Mouse (Mus musculus) midbrain, embryonic 13.5 days (tissue): ENCODE results near the gene Mei4. TPM values are rescaled to one million over a fixed set of nuclear protein-coding genes. Genes with fewer than 3 reads are reported as not detected.

Experiments
- ATAC-seq: fragments of 200-750 bp; cut with Nextera tagmentation; 2 replicates; pipeline ENCODE4 v1.8.0; 2017; ENCODE audit warnings: mild to moderate bottlenecking, moderate TSS enrichment, moderate library complexity
- H3K27ac ChIP-seq: fragments of 300-500 bp; sonication (generic); 2 replicates; pipeline ENCODE4 v1.5.1; 2015; ENCODE audit warnings: inconsistent platforms, mild to moderate bottlenecking, moderate library complexity
- H3K27me3 ChIP-seq: fragments of 300-500 bp; sonication (generic); 2 replicates; pipeline ENCODE4 v1.6.1; 2015; ENCODE audit warnings: mild to moderate bottlenecking, inconsistent platforms
- H3K36me3 ChIP-seq: fragments of 300-500 bp; sonication (generic); 2 replicates; pipeline ENCODE4 v1.6.1; 2015; ENCODE audit warnings: mild to moderate bottlenecking, inconsistent platforms
- H3K4me1 ChIP-seq: fragments of 300-500 bp; sonication (generic); replicated peaks from 2 replicates; pipeline ENCODE4 v1.6.1; 2015; ENCODE audit warnings: inconsistent platforms
- H3K4me2 ChIP-seq: fragments of 300-500 bp; sonication (generic); replicated peaks from 2 replicates; pipeline ENCODE4 v1.6.1; 2015; ENCODE audit warnings: moderate library complexity, mild to moderate bottlenecking, inconsistent platforms
- H3K4me3 ChIP-seq: fragments of 300-500 bp; sonication (generic); replicated peaks from 2 replicates; pipeline ENCODE4 v1.5.1; 2015; ENCODE audit warnings: mild to moderate bottlenecking, inconsistent platforms
- H3K9ac ChIP-seq: fragments of 300-500 bp; sonication (generic); replicated peaks from 2 replicates; pipeline ENCODE4 v1.6.1; 2015; ENCODE audit warnings: mild to moderate bottlenecking, inconsistent platforms
- H3K9me3 ChIP-seq: fragments of 300-500 bp; sonication (generic); 2 replicates; pipeline ENCODE4 v1.6.1; 2016; ENCODE audit warnings: mild to moderate bottlenecking, inconsistent platforms
- WGBS: fragments of 180-500 bp; shearing (Covaris S2); methylation state at CpG from one replicate; pipeline ENCODE4 v1.1.7; 2015; 5-methylcytosine and 5-hydroxymethylcytosine counted together
- polyA plus RNA-seq: library from polyadenylated mRNA; unstranded; fragments of >200 nt; fragmentation: Nextera tagmentation; extraction: Ambion mirVana; gene quantifications from 2 replicates; pipeline ENCODE4 v1.2.1, GENCODE M21; 2015

Mei4 gene
- polyA plus RNA-seq, 1 experiment from 2014 or later, result 0.73 TPM

DNA sequence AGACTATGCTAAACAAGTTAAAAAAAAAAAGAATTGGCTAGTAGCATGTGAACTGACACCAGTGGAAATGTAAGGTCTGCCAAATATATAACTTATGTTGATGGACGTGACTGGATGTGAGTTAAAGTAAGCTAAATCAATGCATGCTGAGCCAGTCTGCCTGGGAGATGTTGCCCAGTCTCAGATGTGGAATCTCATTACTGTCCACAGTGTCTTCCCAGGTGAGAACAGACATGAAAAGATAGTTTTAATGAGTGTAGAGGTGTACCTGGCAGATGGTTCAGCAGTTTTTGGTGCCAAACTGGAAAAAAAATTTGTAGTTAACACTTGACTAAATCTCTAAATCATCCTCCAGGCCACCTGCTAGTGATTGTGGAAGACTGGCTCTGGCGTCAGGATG lies 94.4 kb downstream of the Mei4 start:
- WGBS, result 71% methylated on average over 2 of the region's 2 CpGs
- Histone ChIP-seq H3K4me3 (no peak overlapping the region), H3K9me3 (no peaks in the 10 kb centered on the region), H3K4me1 (no peaks in the 10 kb centered on the region), H3K27me3 (no peaks in the 10 kb centered on the region), H3K4me2 (no peak overlapping the region), H3K27ac (no peak overlapping the region), H3K36me3 (no peaks in the 10 kb centered on the region), H3K9ac (no peak overlapping the region)
- no peak for ATAC-seq

DNA sequence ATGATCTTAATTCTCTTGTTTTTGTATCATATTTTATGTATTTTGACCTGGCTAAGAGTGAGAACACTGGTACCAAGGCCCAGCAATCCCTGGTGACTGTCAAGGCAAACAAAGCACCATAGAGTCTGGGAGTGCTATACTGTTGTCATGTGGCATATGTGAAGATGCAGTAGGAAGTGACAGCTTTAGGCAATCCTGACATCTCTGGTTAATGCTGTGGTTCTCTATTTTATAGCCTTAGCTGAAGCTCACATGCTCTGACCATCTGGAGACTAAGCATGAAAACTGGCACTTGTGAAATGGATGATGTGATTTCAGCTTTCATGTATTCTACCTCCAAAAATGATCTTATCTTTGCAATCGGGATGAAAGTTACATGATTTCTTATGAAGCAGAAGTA lies 103.3 kb downstream of the Mei4 start:
- H3K4me1 ChIP-seq, result no peaks in the 10 kb centered on the region
- H3K27me3 ChIP-seq, result no peaks in the 10 kb centered on the region
- 93% methylated on average over 1 of the region's 1 CpGs for WGBS
- no peak for ATAC-seq
- H3K36me3 ChIP-seq, result no peaks in the 10 kb centered on the region
- H3K4me2 ChIP-seq, result no peak overlapping the region
- no peak overlapping the region for H3K4me3 ChIP-seq
- no peaks in the 10 kb centered on the region for H3K9me3 ChIP-seq
- no peak overlapping the region for H3K27ac ChIP-seq
- no peak overlapping the region for H3K9ac ChIP-seq

DNA sequence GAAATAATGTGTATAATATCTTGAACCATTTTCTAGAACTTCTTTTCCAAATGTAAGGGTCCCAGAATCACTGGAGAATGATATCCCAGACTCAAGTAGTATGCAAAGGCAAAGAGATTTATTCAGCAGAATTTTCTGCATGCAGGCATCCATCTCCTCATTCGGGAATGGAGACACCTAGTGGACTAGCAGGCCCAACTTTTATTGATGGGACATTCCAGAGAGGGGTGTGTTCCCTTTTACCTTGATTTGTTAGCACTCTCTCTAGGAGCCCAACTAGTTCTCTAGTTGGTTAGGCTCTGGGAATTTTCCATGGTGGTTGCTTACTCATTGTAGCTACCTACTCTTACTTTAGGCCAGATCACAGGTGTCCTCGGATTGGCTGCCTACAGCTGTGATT lies 105.5 kb downstream of the Mei4 start:
- 62% methylated on average over 2 of the region's 2 CpGs for WGBS

DNA sequence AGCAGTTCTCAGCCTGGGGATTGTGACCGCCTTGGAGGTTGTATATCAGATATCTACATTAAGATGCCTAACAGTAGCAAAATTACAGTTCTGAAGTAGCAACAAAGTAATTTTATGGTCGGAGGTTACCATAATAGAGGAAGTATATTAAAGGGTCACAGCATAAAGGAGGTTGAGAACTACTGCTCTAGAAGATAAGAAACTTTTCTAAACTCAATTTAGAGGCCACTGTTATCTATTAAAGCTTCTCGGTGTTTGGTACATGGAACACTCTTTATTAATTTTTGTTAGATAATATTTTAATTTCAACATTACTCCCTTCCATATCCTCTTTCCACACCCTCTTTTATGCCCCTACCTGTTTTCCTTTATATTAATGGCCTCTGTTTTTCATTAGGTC lies 119.0 kb downstream of the Mei4 start:
- no peak for ATAC-seq
- Histone ChIP-seq H3K27ac (no peak overlapping the region), H3K36me3 (no peaks in the 10 kb centered on the region)

More for the DNA sequence above, 105.5 kb downstream of the Mei4 start:
- H3K9me3 ChIP-seq, result no peaks in the 10 kb centered on the region
- no peaks in the 10 kb centered on the region for H3K27me3 ChIP-seq
- no peak overlapping the region for H3K9ac ChIP-seq
- H3K27ac ChIP-seq, result no peak overlapping the region
- no peak overlapping the region for H3K4me3 ChIP-seq
- ATAC-seq, result no peak
- no peak overlapping the region for H3K4me2 ChIP-seq
- H3K4me1 ChIP-seq, result no peaks in the 10 kb centered on the region
- H3K36me3 ChIP-seq, result no peaks in the 10 kb centered on the region

DNA sequence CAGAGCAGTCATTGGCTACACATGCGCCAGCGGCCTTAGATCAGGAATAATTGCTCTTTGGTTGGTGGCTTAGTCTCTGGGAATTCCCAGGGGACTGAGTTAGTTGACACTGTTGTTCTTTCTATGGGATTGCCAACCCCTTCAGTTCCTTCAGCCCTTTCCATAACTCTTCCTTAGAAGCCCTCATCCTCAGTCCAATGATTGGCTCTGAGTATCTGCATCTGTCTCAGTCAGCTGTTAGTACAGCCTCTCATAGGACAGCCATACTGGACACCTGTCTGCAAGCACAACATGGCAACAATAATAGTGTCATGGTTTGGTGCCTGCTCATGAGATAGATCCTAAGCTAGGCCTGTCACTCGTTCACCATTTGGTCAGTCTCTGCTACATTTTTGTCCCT lies 149.5 kb downstream of the Mei4 start:
- Histone ChIP-seq H3K27me3 (no peaks in the 10 kb centered on the region), H3K4me1 (no peaks in the 10 kb centered on the region), H3K27ac (no peak overlapping the region), H3K36me3 (no peaks in the 10 kb centered on the region), H3K4me2 (no peak overlapping the region), H3K4me3 (no peak overlapping the region), H3K9ac (no peak overlapping the region), H3K9me3 (no peaks in the 10 kb centered on the region)
- 0 out of 2 replicates have a peak, but pooled peaks have one; percentile 30 for ATAC-seq
- WGBS, result 71% methylated on average over 3 of the region's 3 CpGs

More for the DNA sequence above, 119.0 kb downstream of the Mei4 start:
- no peaks in the 10 kb centered on the region for H3K9me3 ChIP-seq
- no peaks in the 10 kb centered on the region for H3K27me3 ChIP-seq
- no peak overlapping the region for H3K9ac ChIP-seq
- no peaks in the 10 kb centered on the region for H3K4me1 ChIP-seq
- no peak overlapping the region for H3K4me2 ChIP-seq
- 90% methylated on average over 3 of the region's 3 CpGs for WGBS
- no peak overlapping the region for H3K4me3 ChIP-seq

DNA sequence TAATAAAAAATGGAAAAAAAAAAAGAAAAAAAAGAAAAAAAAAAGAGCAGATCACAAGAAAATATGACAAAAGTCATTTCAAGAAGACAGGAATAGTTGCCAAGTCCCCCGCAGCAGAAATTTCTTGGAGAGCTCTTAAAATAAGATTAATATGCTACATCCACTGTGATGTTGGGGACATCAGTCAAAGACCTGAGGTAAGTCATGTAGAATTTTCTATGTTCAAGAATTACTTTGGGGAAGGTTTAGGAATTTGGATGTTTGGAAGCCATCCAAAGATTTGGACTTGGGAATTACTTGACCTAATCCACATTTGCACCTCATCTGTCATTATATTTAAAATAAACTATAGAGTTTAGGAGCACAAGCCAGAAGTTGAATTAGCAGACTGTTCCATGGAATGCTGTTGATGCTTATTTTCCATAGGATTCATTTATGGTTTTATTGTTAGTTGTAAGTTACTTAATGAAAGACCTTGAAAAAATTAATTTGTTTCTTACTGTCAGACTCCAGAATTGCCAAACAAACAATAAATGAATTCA lies 179.1 kb downstream of the Mei4 start:
- Histone ChIP-seq H3K36me3 (no peaks in the 10 kb centered on the region), H3K9me3 (no peaks in the 10 kb centered on the region), H3K27ac (no peak overlapping the region), H3K9ac (no peak overlapping the region), H3K4me3 (no peak overlapping the region), H3K27me3 (no peaks in the 10 kb centered on the region), H3K4me2 (no peak overlapping the region), H3K4me1 (no peaks in the 10 kb centered on the region)
- ATAC-seq, result no peak
- 92% methylated on average over 1 of the region's 1 CpGs for WGBS

DNA sequence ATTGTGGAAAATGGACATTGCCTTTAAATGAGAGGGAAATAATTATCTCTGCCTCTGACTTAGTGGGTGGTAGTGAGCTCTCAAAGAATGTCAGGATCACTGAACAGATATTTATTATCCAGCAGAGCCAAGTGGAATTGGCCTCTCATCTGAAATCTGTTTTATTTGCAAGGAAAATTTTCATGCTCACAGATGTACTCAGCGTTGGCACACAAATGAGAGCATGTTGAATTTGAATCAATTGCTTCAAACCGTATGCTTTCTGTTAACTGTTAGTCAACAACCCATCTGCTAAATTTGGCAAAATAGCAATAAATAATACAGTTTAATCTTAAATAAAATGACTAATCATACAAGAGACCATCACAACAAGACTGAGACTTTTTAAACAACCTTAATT lies 181.0 kb downstream of the Mei4 start:
- Histone ChIP-seq H3K9ac (no peak overlapping the region), H3K4me1 (no peaks in the 10 kb centered on the region), H3K27ac (no peak overlapping the region), H3K27me3 (no peaks in the 10 kb centered on the region), H3K36me3 (no peaks in the 10 kb centered on the region), H3K9me3 (no peaks in the 10 kb centered on the region), H3K4me2 (no peak overlapping the region), H3K4me3 (no peak overlapping the region)
- ATAC-seq, result no peak
- WGBS, result 89% methylated on average over 2 of the region's 2 CpGs

DNA sequence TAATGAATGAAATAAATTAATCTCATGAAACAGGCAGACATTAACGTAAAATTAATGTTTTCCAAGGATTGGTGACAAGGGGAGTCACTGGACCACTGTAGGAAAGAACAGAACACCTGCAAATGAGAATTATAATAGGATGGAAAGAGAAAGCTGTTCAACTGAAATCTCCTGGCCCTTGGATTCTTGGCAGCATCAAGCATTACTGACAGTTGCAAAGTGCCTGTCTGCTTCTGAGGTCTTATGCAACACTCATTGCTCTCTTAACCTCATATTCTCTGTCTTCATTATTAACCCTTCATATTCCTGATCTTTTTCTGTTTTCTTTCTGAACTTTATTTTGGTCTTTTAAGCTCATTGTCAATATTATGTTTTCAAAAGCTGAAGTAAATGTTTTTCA lies 210.4 kb downstream of the Mei4 start:
- no peak for ATAC-seq
- Histone ChIP-seq H3K4me2 (no peak overlapping the region), H3K4me3 (no peak overlapping the region), H3K4me1 (no peaks in the 10 kb centered on the region), H3K27me3 (no peaks in the 10 kb centered on the region), H3K27ac (no peak overlapping the region), H3K9ac (no peak overlapping the region), H3K36me3 (no peaks in the 10 kb centered on the region), H3K9me3 (no peaks in the 10 kb centered on the region)
- 83% methylated on average over 1 of the region's 1 CpGs for whole genome bisulfite sequencing

DNA sequence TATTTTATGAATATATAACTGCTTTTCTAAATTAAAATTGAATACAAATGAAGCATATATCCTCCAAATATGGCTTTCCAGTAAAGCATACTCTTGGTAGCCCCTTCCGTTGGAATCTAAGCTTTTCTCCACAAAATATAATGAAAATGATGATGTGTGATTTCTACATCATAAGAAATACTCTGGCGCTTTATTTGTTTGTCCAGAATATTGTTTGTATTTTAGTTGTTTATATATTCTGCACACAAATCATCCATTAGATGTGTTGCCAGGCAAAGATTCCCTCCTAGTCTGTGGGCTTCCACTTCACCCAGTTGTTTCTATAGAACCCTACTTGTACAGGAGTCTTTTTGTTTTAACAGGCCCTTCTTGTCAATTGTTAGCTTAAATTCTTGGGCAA lies 211.8 kb downstream of the Mei4 start:
- 90% methylated on average over 2 of the region's 2 CpGs for WGBS
- no peaks in the 10 kb centered on the region for H3K27me3 ChIP-seq
- ATAC-seq, result no peak
- H3K4me2 ChIP-seq, result no peak overlapping the region
- H3K27ac ChIP-seq, result no peak overlapping the region
- no peaks in the 10 kb centered on the region for H3K36me3 ChIP-seq
- H3K9me3 ChIP-seq, result no peaks in the 10 kb centered on the region
- no peak overlapping the region for H3K9ac ChIP-seq
- H3K4me3 ChIP-seq, result no peak overlapping the region
- no peaks in the 10 kb centered on the region for H3K4me1 ChIP-seq

DNA sequence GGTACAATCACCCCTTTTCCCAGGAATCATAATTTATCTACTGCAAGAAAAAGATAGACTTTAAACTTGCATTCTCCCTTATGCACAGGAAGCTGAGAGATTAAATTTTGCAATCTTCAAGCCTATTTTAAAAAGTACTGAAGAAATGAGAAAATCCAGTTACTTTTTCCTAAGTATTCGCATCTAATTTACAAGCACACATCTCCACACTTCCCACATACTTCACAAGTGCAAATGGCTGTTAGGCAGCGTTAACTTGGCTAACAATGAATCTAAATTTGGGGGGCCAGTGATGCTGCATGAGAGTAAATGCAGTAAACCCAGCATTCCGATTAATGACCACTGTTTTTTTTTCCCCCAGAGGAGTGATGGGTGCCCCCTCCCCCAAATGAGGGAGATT lies 232.9 kb downstream of the Mei4 start:
- H3K27me3 ChIP-seq, result no peaks in the 10 kb centered on the region
- no peaks in the 10 kb centered on the region for H3K9me3 ChIP-seq
- H3K4me3 ChIP-seq, result no peak overlapping the region
- no peaks in the 10 kb centered on the region for H3K36me3 ChIP-seq
- WGBS, result 89% methylated on average over 3 of the region's 3 CpGs
- ATAC-seq, result no peak
- H3K27ac ChIP-seq, result no peak overlapping the region
- H3K4me2 ChIP-seq, result no peak overlapping the region
- H3K4me1 ChIP-seq, result no peaks in the 10 kb centered on the region
- no peak overlapping the region for H3K9ac ChIP-seq

DNA sequence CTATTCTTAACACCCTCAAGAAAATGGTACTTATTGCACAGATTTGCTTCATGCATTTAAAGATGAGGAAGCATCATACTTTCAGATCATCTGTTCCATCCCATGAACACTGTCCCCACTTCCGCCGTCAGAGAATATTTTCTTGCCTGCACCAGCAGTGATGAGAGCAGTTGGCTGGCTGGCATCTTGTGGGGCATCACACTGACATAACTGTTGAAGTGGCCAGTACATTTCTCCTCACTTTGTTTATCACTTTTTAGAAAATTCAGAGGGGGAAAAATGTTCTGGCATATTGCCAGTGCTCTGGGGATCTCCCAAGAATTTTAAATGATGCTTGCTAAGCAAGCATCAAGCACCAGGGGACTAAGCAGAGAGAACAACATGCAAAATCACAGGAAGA lies 251.4 kb downstream of the Mei4 start:
- Histone ChIP-seq H3K9ac (no peak overlapping the region), H3K4me3 (no peak overlapping the region), H3K4me1 (no peaks in the 10 kb centered on the region), H3K27me3 (no peaks in the 10 kb centered on the region), H3K9me3 (no peaks in the 10 kb centered on the region), H3K27ac (no peak overlapping the region), H3K4me2 (no peak overlapping the region), H3K36me3 (no peaks in the 10 kb centered on the region)
- ATAC-seq, result no peak
- WGBS, result 78% methylated on average over 2 of the region's 2 CpGs

DNA sequence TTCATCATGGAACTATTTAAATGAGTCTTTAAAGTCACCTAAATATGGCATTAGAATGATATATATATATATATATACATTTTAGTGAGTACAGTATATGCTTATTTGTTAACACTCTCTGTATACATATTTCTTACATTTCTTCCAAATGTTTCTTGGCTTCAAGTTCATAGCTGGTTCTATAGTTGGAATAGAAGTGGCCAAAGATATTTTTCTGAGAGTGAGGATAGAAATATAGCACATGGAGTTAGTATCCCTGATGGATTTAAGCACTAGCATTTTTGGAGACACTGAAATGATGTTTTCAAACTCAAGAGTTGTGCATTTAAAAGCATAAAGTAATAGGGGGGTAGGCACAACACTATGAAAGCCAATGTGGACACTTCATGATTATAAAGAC lies 272.6 kb downstream of the Mei4 start:
- Histone ChIP-seq H3K4me2 (no peak overlapping the region), H3K36me3 (no peaks in the 10 kb centered on the region), H3K9me3 (no peaks in the 10 kb centered on the region), H3K9ac (no peak overlapping the region), H3K4me3 (no peak overlapping the region), H3K27ac (no peak overlapping the region), H3K27me3 (no peaks in the 10 kb centered on the region), H3K4me1 (no peaks in the 10 kb centered on the region)
- no peak for ATAC-seq

DNA sequence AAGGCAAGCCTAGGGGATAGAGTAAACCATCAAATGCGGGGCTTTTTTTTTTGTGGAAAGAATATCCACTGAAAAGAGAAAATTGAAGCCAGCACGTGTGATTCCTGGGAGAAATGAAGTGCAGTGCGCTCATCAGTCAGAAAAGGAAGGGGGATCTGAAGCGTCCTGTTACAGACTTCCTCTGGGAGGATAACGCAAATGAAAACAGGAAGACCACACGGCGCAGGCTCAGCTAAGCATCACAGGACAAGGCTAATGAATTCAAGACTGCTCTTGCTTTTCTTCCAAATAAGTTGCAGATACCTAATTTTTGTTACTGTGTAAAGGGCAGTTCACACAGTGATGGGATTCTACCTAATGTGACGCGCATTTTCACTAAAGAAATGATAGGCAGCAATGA lies 296.7 kb downstream of the Mei4 start:
- Histone ChIP-seq H3K36me3 (no peaks in the 10 kb centered on the region), H3K27me3 (no peaks in the 10 kb centered on the region), H3K9ac (no peak overlapping the region), H3K4me2 (no peak overlapping the region), H3K9me3 (no peaks in the 10 kb centered on the region), H3K27ac (no peak overlapping the region), H3K4me1 (no peaks in the 10 kb centered on the region), H3K4me3 (no peak overlapping the region)
- 63% methylated on average over 9 of the region's 9 CpGs for whole genome bisulfite sequencing
- no peak for ATAC-seq
